Mouse (Mus musculus) fat pad, adult 2 months (tissue): ENCODE results near the gene Gng7.
"Not testable (repeated sequence)": the region's sequence is repeated elsewhere in the genome, so short reads cannot be mapped to it uniquely, and the experiment has no call there.

Source experiments
- DNase-seq: peaks from one replicate; pipeline ENCODE4 v3.0.0-alpha.2; 2011; ENCODE audit warnings: low read depth, low spot score; ENCODE audit errors: extremely low read depth

Gng7 gene

DNA sequence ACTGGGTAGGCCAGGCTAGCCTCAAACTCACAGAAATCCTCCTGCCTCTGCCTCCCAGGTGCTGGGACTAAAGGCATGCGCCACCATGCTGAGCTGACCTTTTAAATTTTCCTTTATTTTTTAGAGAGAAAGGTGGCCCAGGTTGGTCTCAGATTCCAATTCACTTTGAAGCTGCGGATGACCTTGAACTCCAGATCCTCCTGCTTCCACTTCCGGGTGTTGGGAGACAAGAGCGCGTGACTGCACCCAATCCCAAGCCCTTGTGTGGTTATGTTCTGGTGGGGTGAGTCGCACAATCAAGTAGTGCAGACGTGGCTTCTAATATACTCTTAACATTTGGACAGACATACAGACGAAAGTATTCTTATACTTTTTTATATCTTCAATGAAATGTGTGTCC lies 18.2 kb downstream of the Gng7 start:
- no peak for DNase-seq

DNA sequence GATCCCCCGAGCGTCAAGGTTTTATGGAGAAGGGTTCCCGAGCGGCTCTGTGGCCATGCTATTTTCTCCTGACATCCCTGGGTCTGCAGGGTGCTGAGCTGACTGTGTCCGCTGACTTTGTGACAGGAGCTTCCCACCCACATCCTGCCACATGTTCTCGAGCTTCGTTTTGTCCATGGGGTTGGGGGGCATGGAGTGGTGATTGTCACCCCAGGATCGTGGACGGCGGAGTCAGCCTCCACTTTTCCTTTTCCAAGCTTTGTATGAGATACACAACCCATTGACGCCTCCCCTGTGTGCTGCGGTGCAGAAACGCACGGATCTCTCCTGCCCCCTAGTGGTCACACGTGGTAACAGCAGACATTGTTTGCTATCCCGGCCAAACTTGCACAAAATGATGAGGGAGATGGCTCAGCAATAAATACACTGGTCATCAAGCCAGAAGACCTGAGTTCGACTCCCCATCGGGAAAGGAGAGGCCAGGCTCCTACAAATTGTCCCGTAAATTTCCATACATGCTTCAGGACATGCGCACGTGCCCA lies 19.6 kb downstream of the Gng7 start:
- DNase-seq: no peak

DNA sequence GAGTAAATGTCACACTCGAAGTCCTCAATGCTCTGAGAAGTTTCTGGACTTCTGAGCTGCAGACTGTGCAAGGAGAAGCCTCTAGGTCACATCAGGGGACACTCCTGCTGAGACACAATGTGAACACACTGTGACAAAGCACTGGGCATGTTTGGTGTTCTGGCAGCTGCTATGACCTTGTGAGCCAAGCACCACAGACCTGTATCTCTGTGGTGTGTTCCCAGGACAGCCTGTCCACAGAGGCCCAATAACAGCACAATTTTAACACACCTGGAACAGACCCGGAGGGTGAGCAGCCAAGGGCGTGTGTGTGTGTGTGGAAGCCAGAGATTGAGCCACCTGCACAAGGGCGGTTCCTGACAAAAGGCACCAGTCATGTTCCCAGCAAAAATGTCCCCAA lies 20.1 kb downstream of the Gng7 start:
- DNase-seq: no peak

DNA sequence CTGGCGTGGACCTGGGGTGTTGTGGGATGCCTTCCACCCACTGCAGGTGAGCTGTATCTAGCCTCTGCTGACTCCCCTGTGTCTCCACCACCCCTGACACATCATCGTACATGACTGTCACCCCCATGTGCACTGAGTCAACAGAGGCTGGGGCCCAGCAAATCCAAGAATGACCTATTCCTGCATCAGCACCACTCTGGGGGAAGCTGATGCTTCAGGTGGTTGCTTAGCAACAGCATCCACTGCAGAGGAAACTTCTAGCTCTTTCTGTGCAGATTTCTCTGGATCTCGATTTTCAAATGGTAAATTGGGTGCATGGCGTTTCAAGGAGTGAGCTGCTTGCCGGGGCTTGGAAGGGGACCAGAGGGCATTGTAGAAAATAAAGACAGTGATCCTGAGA lies 21.5 kb downstream of the Gng7 start:
- DNase-seq: no peak

DNA sequence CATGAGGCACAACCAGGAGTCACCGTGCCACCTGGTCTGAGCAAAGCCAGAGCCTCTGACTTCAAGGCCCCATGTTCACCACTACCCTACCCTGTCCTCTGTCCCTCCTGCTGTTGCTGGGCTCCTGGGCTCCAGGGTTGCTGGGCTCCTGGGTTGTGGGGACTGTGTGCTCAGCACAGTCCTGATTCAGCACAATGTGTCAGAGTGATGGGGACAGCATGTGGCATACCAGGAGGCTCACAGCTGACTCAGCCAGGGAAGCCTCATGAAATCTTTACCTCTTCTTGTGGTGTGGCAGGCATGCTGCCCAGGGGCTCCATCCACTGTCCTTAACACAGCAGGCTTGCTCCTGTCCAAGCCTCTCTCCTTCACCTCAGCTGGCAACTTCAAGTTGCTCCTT lies 22.8 kb downstream of the Gng7 start:
- DNase-seq: no peak

DNA sequence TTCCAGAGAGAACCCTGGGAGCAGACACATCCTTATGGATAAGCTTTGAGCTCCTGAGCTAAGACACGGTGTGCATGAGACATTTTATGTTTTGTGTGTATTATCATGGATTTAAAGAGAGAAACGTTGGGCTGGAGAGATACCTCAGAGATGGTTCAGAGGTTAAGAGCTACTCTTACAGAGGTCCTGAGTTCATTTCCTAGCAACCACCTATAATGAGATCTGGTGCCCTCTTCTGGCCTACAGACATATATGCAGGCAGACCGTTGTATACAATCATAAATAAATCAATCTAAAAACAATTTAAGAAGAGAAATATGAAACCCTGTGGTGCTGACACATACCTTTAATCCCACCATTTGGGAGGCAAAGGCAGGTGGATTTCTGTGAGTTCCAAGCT lies 23.7 kb downstream of the Gng7 start:
- no peak for DNase-seq

DNA sequence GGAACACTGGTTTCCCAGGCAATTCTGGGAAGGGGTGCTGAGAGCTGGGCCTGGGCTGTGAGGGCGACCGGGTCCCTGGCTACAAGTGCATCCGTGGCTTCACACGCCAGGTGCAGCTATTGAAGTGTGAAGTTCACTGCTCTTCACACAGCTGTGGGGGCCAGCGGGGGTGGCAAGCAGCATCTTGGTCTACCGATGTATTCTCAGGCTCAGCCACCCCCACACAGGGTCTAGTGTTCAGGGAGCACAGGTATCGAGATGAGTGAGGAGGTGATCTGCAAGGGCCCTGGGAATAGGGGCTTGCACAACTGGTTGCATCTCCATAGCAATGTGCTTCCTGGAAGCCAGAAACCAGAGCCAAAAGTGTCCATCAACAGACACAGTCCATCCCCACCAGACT lies 24.3 kb downstream of the Gng7 start:
- no peak for DNase-seq

DNA sequence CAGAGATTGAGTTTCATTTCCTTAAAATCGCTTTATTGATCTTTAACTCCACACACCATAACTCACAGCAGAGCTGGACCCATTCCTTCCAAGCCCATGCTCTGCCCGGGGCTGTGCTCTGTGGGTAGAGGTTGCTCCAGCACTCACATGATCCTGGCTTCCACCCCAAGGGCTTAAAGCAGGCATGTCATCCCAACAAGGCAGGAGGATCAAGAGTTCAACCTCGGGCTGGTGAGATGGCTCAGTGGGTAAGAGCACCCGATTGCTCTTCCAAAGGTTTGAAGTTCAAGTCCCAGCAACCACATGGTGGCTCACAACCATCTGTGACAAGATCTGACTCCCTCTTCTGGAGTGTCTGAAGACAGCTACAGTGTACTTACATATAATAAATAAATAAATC lies 24.9 kb downstream of the Gng7 start:
- DNase-seq: not testable (repeated sequence)

DNA sequence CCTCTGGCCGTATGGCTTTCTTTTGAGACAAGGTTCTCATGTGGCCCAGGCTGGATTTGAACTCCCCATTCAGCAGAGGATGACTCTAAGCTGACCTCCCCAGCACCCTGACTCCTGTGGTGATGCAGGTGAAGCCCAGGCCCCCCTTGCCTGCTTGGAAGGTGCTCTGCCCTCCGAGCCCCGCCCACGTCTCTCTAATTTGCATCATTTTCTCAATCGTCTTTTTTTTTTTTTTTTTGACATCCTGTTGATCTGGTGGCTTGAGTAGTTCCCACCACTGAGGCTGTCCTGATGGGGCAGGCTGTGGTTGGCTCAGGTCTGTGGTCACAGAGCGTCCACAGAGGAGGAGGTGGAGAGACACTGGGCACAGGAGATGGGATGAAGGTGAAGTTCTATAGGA lies 25.3 kb downstream of the Gng7 start:
- DNase-seq: no peak

DNA sequence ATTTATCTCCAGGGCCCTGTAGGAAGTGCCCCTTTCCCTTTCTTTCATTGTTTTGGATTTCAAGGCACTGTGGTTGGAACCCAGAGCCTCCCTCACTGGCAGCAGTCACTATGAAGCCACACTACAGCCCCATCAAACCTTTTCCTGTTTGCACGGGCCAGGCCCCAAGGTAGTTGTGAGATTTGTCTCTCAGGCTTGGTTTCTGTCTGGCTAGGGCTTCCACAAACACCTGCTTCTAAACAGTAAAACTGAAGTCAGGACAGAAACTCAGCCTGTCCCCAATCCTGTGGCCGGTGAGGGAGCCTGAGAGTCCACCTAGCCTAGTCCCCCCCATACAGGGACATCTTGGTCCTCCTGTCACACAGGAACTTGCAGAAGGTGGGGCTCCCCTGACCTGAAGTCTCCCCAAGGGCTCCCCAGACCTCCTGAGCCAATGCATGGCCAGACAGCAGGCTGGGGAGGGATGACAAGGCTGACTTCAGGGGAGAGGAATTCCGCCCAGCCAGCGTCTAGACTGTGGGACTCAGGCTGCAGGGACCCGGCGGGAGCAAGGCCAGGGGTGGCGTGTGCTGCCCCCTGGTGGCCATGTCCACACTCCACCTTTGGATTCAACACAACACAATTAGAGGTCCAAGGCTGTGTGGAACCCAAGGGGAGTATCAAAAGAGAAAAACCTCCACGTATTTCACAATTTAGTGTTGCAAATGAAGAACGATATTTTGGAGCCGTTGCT lies 26.9 kb downstream of the Gng7 start:
- DNase-seq: no peak

DNA sequence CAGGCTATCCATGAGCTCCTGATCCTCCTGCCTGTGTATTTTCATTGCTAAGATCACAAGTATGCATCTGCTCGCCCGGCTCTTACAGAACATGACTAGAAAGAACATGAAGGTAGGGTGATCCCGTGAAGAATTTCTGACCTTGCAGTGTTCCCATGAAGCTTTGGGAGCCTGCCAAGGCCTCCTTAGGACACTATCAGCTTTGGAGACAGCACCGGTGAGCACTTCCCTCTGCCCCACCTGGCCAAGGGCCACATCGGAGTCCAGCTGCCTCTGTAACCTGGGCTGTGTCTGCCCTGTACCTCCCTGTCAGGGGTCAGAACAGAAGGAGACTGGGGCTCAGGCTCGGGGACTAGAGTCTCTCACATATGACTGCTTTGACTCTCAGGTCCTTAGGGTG lies 28.0 kb downstream of the Gng7 start:
- no peak for DNase-seq

DNA sequence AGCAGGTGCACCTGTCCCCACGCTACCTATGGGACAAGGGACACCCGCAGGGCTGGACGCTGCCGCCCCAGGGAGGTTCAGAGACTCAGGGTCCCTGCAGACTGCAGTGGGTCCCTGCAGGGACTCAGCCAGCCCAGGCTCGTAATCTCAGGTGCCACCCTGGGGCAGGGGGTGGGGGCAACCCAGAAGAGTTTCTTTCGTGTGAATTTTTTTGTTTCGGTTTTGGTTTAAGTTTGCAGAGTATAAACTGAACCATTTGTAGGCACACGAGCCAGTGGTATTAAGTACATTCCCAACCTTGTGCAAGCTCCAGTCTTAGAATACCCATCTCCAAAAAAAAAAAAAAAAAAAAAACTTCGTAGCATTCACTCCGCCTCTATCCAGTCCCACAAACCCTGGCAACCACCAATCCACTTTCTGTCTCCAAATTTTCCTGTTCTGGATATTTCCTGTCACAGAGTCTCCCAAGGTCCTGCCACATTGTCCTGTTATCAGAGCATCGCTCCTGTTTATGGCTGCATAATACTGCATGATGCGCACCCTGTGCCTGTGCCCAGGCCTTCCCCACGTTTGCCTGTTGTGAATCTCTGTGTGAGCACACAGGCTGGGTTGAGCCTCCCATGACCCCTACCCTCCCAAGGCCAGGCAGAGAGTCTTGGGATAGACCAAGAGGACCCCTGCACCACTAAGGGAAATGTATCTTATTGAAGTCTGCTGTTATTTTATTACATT lies 28.6 kb downstream of the Gng7 start:
- no peak for DNase-seq

DNA sequence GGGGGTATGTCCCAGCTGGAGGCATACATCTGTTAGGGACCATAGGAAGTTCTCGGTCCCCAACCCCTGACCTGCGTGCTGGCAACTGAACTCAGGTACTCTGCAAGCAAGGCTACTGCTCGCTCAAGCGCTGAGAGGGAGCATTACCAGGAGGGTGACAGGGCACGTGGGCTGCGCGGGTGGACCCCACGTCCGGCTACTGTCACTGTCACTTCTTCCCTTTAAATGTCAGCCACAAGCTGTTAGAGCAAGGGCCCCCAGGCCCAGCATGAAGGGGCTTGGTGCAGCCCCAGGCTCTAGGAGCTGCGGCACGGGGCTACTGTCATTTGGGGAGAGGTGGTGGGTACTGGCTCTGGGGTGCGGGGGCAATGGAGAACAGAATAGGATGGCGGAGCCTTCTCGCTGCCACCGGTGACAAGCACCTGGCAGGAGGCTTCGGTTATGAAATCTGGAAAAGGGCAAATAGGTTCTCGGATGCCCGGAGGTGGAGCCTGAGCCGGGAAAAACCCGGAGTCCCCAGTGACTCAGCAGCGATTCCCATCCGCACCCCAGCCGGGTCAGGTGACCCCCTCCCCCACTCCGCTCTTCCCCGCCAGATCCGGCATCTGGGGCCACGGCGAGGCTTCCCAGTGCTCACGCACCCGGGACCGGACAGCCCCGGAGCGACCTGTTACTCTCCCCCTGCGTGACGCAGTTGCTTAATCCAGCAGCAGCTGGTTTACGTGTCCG lies 29.3 kb downstream of the Gng7 start:
- DNase-seq: no peak

DNA sequence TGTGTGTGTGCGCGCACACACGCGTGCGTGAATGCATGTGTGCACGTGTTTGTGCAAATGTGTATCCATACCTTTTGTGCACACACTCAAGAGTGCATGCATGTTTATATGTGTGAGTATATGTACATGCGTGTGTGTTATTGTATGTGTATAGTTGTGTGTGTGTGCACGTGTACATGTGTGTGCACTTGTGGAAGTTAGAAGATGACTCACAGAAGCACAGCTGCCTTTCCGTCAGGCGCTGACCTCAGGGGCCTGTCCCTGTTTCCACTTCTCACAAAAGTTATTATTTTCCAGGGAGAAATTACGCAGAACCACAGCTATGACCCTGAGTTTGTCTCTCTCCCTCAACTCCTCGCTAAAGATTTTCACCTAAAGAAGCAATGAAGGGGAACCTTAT lies 30.5 kb downstream of the Gng7 start:
- no peak for DNase-seq

DNA sequence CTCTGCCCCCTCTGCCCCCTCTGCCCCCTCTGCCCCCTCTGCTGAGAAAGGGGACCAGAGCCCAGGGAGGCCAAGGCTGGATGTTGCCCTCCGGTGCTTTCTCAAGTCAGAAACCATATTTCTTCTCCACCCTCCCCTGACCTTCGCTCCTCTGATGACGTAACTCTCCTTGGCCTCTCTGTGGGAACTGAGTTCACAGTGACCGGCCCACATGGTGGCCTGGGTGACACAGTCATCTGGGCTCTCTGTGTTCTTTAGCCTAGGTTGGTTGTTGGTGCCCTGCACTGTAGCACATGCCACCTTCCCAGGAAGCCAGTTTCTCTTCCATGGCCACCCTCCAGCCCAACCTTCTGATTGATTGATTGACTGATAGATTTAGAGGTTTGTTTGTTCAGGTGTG lies 32.4 kb downstream of the Gng7 start:
- no peak for DNase-seq

DNA sequence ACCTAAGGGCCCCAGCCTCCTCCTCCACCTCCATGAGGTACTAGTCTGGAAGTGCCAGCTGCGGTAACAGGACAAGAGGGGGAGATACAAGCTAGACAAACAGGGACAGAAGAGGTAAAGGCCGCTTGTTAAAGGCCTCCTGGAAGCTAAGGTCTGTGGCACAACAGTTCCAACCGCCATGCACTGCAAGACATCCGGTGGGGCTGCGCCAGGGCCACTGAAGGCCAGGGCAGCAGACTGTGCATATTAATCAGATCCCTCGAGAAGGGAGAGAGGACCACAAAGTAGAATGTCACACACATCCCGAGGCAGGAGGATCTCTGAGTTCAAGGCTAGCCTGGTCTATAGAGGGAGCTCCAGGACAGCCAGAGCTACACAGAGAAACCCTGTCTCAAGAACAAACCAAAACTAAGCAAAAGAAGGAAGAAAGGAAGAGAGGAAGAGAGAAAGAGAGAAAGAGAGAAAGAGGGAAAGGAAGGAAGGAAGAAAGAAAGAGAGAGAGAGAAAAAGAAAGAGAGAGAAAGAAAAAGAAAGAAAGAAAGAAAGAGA lies 33.1 kb downstream of the Gng7 start:
- DNase-seq: no peak

DNA sequence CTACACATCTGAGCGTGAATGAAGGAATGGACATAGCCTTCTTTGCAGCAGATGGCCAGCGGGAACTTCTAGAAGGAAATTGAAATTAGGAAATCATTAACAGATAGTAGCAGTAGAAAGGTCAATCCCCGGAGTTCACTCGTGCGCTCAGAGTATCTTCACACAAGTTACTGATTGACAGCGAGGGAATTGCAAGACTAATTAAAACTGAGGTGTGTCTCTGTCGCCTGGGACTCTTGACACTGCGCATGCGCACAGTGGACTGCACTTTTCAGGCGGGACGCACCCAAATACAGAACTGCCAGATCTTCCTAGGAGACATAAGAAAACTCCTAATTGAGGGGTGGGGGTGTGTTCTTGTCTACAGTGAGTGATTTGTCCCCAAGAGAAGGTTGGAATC lies 39.3 kb downstream of the Gng7 start:
- no peak for DNase-seq

DNA sequence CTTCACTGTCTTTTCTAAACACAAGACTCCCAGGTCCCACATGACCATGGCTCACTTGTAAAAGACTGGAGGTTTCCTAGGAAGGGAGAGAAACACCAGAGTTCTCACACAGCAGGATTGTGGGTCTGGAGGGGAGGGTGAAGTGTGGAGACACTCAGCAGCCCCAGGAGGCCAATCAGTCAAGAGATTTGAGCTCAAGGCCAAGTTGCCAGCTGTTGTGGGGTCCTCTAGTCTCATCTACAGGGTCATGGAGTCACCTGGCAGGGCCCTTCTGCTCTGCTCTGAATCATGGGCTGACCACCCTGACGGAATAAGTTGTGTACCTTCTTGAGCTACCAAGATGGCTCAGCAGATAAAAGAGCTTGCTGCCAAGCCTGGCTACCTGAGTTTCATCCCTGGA lies 41.0 kb downstream of the Gng7 start:
- DNase-seq: no peak

DNA sequence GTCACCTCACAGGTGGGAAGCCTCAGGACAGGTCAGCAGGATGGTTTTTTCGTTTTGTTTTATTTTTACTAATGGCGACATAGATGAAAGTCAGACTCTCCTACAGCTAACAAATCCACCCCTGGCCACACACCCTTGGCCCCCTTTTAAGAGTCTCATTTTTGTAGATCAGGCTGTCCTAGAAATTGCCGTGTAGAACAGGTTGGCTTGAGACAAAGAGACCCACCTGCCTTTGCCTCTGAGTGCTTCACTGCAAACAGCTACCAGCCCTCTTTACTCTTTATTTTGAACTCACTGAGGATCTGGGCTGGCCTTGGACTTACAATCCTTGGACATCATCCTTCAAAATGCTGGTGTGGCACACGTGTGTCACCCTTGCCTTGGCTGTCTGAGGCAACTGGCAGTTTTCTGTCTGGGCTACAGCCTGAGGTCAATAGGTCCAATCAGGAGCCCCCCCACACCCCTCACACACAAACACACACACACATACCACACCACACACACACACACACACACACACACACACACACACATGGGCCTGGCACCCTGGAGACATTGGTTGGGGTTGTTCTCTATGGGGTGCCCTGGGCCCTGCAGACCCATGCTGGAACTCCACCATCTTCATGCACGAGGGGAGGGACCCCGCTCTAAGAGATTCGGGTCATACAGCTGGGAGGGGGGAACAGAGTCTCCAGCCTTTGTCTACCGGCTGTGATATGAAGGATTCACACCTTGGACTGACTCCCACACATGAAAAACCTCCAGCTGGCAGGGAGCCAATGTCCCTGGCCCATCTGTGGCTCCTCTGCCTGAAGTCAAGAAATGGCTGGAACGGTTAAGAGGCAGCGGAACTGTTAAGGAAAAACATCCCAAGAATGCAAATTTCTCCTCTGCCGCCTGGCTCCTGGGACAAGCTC lies 42.4 kb downstream of the Gng7 start:
- no peak for DNase-seq

DNA sequence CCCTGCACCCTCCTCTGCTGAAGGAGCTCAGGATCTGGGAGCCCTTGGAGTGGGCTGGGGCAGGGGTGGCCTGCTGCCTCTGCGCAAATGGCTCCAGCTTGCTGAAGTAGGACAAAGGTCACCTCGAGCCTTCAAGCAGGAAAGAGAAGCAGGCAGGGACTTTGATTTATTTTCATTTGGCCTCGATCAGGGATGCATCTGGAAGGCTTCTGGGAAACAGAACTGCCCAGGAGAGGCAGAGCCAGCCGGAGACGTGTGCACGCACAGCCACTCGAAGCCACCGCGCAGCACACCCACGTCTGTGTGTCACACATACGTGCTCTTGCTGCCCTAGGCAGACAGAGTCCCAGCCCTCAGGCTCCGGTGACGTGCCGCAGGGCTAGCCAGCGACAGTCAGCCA lies 43.2 kb downstream of the Gng7 start:
- no peak for DNase-seq

DNA sequence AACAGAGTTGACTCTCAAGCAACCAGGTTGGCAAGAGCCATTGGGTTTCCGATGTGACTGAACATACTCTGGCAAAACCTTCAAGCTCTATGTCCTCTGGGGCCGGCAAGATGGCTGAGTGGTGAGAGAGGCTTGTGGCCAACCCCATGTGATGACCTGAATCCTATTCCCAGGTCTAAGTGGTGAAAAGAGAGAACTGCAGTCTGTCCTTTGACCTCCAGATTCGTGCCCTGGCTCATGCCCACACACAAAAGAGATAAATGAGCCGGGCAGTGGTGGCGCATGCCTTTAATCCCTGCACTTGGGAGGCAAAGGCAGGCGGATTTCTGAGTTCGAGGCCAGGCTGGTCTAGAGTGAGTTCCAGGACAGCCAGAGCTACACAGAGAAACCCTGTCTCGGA lies 44.6 kb downstream of the Gng7 start:
- no peak for DNase-seq
